Mouse (Mus musculus) heart, postnatal 4 days (tissue): Measurements from ENCODE around the gene Zfp385c. TPM values are rescaled to one million over a fixed set of nuclear protein-coding genes. Genes with fewer than 3 reads are reported as not detected.
"Not testable (repeated sequence)": the region's sequence is repeated elsewhere in the genome, so short reads cannot be mapped to it uniquely, and the experiment has no call there.

Source experiments
- DNase-seq: peaks from one replicate; pipeline ENCODE4 v3.0.0; 2021
- total RNA-seq, 2 experiments: library from RNA; stranded (reverse); gene quantifications; 2 replicates each; pipeline ENCODE4 v1.2.3; 2021

Gene Zfp385c
- total RNA-seq, 2 experiments from 2014 or later, result 0.56 to 0.60 TPM

DNA sequence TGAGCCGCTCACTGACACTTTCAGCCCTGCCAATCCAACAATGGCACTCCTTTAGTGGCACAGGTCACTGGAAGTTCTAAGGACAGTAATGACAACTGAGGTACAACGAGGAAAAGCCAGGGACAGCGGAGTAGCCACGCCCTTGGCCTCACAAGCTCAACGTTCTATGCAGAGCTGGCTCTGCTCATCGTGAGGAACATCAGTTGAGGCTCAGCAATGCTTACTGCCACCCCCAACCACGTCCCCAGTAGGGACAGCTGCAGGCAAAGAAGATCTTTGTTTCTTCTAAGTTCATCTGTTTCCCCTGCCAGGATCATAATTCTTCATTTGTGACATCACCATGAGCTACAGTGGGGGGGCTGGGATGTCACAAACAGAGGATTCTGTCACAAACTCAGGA is 97.6 kb downstream of the Zfp385c start:
- no peak for DNase-seq

DNA sequence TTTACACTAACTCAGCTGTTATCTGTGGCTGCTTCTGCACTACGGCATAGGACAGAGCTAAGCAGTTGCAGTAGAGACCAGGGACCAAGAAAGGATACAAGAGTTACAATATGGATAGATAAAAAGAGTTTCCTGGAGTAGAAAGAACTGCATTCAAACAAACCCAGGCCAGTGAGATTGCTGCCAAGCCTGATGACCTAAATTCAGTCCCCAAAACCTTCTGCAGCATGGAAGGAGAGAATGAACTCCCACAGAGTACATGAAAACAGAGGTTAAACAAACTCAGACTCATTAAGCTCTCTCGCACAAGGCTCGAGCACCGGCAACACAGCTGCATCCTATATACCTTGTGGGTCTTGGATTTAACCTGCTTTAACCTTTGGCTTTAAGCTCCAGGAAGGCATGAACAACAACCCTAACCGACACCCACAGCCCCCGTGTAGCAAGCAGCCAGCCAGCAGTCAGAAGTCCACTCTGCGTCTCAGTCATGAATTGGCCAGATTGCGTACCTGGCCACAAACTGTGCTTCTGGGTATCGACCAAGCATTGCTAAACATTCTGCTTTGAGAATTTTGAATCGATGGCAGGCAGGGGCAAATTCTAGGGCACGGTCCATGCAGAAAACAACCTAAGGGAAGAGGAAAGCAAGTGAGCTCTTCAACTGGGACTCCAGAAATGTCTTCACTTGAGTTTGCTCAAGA is 99.8 kb downstream of the Zfp385c start:
- no peak for DNase-seq

DNA sequence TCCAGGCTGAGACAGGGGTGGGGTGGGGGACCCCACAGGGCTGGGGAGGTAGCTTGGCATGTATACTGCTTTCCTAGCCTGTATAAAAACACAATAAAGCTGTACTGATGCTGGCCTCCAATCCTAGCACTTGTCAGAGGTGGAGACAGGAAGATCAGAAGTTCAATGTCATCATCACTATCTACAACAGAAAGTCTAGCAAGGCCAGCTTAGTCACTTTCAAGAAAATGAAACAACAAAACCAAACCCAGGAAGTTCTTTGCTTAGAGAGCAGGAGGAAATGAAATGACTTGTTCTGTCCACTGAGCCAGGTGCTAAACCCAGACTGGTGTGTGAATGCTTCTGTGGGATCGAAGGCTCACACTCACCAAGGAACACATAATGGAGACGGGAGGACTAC is 103.8 kb downstream of the Zfp385c start:
- no peak for DNase-seq

DNA sequence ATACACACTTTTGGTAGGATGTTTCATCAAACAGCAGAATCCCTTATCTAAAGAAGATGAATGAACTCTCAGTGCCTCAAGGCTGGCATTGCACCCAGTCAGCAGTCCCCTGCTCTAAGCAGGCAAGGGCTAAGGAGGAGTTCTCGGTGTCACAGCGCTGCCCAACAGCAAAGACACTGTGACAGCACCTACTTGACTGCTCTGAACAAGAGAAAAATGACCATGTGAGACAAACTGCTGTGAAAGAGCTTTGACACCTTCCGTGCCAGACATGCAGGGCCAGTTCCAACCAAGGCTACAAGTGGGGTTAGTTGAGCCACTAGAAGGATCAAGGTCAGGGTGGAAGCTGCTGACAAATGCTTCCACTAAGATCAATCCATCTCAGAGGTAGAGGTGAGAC is 107.1 kb downstream of the Zfp385c start:
- DNase-seq, result no peak

GRCm38 (mm10) chr11:100584561-100584961 is 107.7 kb downstream of the Zfp385c start:
- DNase-seq, result no peak

- no peak for DNase-seq
These were observed 109.4 kb downstream of the Zfp385c start for GRCm38 (mm10) chr11:100582836-100583235.

- not testable (repeated sequence) for DNase-seq
These were observed 109.8 kb downstream of the Zfp385c start for GRCm38 (mm10) chr11:100582413-100582812.

- peak; percentile 77 for DNase-seq
These were observed 110.5 kb downstream of the Zfp385c start for GRCm38 (mm10) chr11:100581756-100582155.

GRCm38 (mm10) chr11:100580275-100580674 is 112.0 kb downstream of the Zfp385c start:
- DNase-seq, result no peak

GRCm38 (mm10) chr11:100579116-100579799 is 113.0 kb downstream of the Zfp385c start:
- DNase-seq, result no peak

DNA sequence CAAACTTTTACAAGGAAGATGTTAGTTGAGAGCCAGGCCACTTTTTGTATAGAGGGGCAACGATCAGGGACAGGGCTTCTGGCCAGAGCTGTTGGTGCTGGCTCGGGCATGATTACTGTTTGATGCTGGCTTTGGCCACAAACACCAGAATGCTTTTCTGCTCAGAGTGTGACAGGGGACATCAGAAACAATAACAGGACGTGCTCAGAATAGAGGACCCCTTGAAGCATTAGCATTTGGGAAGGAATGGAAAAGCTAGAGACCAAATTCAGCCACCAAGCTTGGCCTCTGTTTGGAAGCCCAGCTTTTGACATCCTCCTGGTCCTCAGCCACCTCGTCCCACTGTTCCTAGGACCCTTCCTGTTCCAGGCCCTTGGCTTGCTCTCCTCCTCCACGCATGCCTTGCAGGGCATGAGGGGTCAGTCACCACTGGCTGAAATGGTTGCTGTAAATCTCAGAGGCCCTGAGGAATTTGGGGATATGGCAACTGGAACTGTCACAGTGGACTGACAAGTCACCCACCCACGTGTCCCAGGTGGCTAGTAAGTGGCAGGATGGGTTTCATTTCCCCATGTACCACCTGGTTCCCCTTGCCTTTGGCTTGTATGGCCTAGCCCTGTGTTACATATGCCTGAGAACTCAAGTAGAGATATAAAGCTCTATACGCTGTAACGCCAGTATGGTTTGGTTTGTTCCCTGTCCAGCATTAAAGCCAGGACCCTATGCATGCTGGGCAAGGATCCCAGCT is 114.2 kb downstream of the Zfp385c start:
- no peak for DNase-seq

Other genes with a start within 250 kb of the Zfp385c start
- gene Klhl11, start 219.7 kb downstream of the Zfp385c start, total RNA-seq, result 10 to 100 TPM; 11.8 to 13.4 TPM
- 10 to 100 TPM; 60.7 to 63.4 TPM for gene Acly, start 164.5 kb downstream of the Zfp385c start, total RNA-seq
- under 1 TPM; 0.21 to 0.70 TPM for gene Ttc25, start 146.8 kb downstream of the Zfp385c start, total RNA-seq
- 1 to 10 TPM; 6.3 to 7.3 TPM for gene Cnp, start 117.6 kb downstream of the Zfp385c start, total RNA-seq
- gene Nkiras2, start 73.2 kb downstream of the Zfp385c start, total RNA-seq, result 10 to 100 TPM; 53.7 to 57.7 TPM
- 100 to 1,000 TPM; 223 to 232 TPM for gene Dnajc7, start 72.3 kb downstream of the Zfp385c start, total RNA-seq
- gene Dhx58, start 11.8 kb upstream of the Zfp385c start, total RNA-seq, result under 1 TPM; 0.62 to 0.83 TPM
- 10 to 100 TPM; 17.5 to 18.0 TPM for gene Kat2a, start 20.0 kb upstream of the Zfp385c start, total RNA-seq
- gene Hspb9, start 21.4 kb upstream of the Zfp385c start, total RNA-seq, result not detected
- gene Rab5c, start 45.8 kb upstream of the Zfp385c start, total RNA-seq, result 10 to 100 TPM; 78.8 to 83.6 TPM
- not detected for gene Kcnh4, start 67.5 kb upstream of the Zfp385c start, total RNA-seq
- gene Hcrt, start 70.5 kb upstream of the Zfp385c start, total RNA-seq, result not detected
- gene Ghdc, start 78.5 kb upstream of the Zfp385c start, total RNA-seq, result 1 to 10 TPM; 7.8 to 9.9 TPM
- gene Stat5b, start 158.3 kb upstream of the Zfp385c start, total RNA-seq, result 10 to 100 TPM; 45.4 to 52.4 TPM
- 10 to 100 TPM; 15.7 to 17.4 TPM for gene Stat5a, start 166.9 kb upstream of the Zfp385c start, total RNA-seq
- gene Stat3, start 247.1 kb upstream of the Zfp385c start, total RNA-seq, result 100 to 1,000 TPM; 111 to 115 TPM